7 mouse cellular contexts compared by ENCODE assay signal in the genomic region with DNA sequence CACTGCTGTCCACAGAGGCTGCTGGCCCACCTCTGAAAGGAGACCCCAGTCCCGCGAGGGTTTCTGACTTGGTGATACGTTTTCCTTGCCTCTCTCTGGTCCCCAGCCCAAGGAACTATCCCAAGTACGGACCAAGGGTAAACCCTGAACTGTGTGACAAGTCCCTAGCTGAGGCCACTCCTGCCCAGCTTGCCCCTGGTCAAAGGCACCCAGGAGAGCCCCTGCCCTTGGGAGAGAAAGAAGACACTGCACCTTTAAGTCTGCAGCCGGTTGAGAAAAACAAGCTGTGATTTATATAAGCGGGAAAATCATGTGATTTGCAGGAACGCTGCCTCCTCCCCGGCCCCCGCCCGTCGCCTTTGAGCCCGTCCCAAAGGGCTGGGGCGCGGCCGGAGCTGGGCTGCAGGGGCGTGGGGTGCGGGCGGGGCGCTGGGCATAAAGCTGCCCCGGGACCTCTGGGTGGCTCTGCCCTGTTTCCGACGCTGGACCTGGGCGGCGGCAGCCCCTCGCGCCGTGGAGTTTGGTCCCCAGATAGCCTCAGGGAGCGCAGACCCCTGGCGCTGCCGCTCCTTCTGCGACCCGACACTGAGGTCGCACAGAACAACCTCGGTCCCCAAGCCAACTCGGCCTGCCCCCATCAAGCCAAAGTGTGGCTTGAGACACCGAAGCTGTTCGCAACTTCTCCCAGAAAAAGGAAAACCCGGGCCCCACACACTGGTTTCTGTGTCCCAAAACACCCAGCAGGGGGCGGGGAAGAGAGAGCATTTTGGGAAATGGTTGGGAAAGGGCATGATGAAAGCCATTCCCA. TPM values are rescaled to one million over a fixed set of nuclear protein-coding genes. Genes with fewer than 3 reads are reported as not detected.
DNase-seq lines count a peak whose midpoint lies in the region; ATAC-seq lines count a peak whose summit lies in the region.

No protein-coding gene starts in this region.

- H3K9ac ChIP-seq in intestine, embryonic 14.5 days (ENCODE audit: low read length), result peak overlapping the region; percentile 79

- peaks cover 51% of the 10 kb centered on the region for H3K4me1 ChIP-seq in intestine, embryonic 14.5 days (replicated peaks; ENCODE audit: control insufficient read depth, insufficient read depth, low read length)

- H3K4me3 ChIP-seq in intestine, embryonic 14.5 days (ENCODE audit: low read depth, low read length), result peak overlapping the region; percentile 50

- intact Hi-C loops in left cerebral cortex, postnatal 10 days (cut with DNase I), result loop anchor here (2.0 kb wide), 1 partner anchor 51 kb away; the partner anchor contains the start of gene Ctdsp2

- no peaks in the 10 kb centered on the region for H3K9me3 ChIP-seq in intestine, embryonic 14.5 days (ENCODE audit: control insufficient read depth, low read length)

- peak overlapping the region; percentile 96 for H3K4me2 ChIP-seq in intestine, embryonic 14.5 days (ENCODE audit: low read length)

- H3K27me3 ChIP-seq in intestine, embryonic 14.5 days (replicated peaks; ENCODE audit: control insufficient read depth, insufficient read depth, low read length), result no peaks in the 10 kb centered on the region

- ATAC-seq in common myeloid progenitor, adult 5-6 weeks (replicated peaks; ENCODE audit: low read depth, poor library complexity, severe bottlenecking), result peak; percentile 53
- peak; percentile 66 for ATAC-seq in intestine, embryonic 14.5 days (replicated peaks; ENCODE audit: low FRiP score, low TSS enrichment, low read depth)
- peak; percentile 54 for ATAC-seq in megakaryocyte, adult 5-6 weeks (ENCODE audit: poor library complexity, severe bottlenecking)

- under 1% methylated on average over 39 of the region's 39 CpGs for WGBS in intestine, embryonic 14.5 days

- no peaks in the 10 kb centered on the region for H3K36me3 ChIP-seq in intestine, embryonic 14.5 days (ENCODE audit: control insufficient read depth, insufficient read depth, low read length)

- peak; percentile 89 for DNase-seq in adrenal gland, postnatal 10 days
- DNase-seq in gastrocnemius, postnatal 10 days, result peak; percentile 85
- DNase-seq in intestine, embryonic 14.5 days (ENCODE audit: low spot score), result peak; percentile 93
- DNase-seq in left cerebral cortex, postnatal 10 days (ENCODE audit: extremely low spot score in 1 of 2, low spot score in 2 of 2), result peak; percentile 77 to 91
- peak; percentile 70 to 71 for DNase-seq in right cerebral cortex, postnatal 36 days (ENCODE audit: low spot score in 2 of 2)

- peak overlapping the region; percentile 98 for H3K27ac ChIP-seq in intestine, embryonic 14.5 days (ENCODE audit: low read depth)

RNA-seq across cellular contexts. Expression of gene Atp23, which starts 27.1 kb away (rescaled TPM):
- 10 to 100 TPM in 1 of 2 experiments, 1 to 10 TPM in 1; 7.4 to 11.3 TPM for total RNA-seq in adrenal gland, postnatal 10 days (2021)
- total RNA-seq in common myeloid progenitor, adult 5-6 weeks (2017), result 8.4 and 11.3 TPM in 2 replicates
- 1 to 10 TPM; 2.9 to 4.2 TPM for total RNA-seq in gastrocnemius, postnatal 10 days (2021)
- 21.8 and 22.9 TPM in 2 replicates for polyA plus RNA-seq in intestine, embryonic 14.5 days (2014; fragmentation: Nextera tagmentation; extraction: Ambion mirVana)
- total RNA-seq in left cerebral cortex, postnatal 10 days (2021), result 10 to 100 TPM in 1 of 2 experiments, 1 to 10 TPM in 1; 8.6 to 10.2 TPM
- total RNA-seq in megakaryocyte, adult 5-6 weeks (2015), result 7.0 and 8.6 TPM in 2 replicates
- total RNA-seq in megakaryocyte, adult 5-6 weeks (2017), result 3.5 and 5.1 TPM in 2 replicates

RNA-seq across cellular contexts. Expression of gene Ctdsp2, which starts 50.3 kb away (rescaled TPM):
- 100 to 1,000 TPM; 137 to 168 TPM for total RNA-seq in adrenal gland, postnatal 10 days (2021)
- 33.9 and 42.8 TPM in 2 replicates for total RNA-seq in common myeloid progenitor, adult 5-6 weeks (2017)
- total RNA-seq in gastrocnemius, postnatal 10 days (2021), result 100 to 1,000 TPM; 135 to 155 TPM
- polyA plus RNA-seq in intestine, embryonic 14.5 days (2014; fragmentation: Nextera tagmentation; extraction: Ambion mirVana), result 99.2 and 101 TPM in 2 replicates
- total RNA-seq in left cerebral cortex, postnatal 10 days (2021), result 10 to 100 TPM; 54.2 to 62.9 TPM
- total RNA-seq in megakaryocyte, adult 5-6 weeks (2015), result 73.2 and 75.2 TPM in 2 replicates
- 38.0 and 41.9 TPM in 2 replicates for total RNA-seq in megakaryocyte, adult 5-6 weeks (2017)

Comparison
In these comparisons a context has a peak if more than half of its experiments do, and no peak if none do; other contexts are left out.
1. Peak in every context shown above with its lines: DNase-seq, ATAC-seq, H3K4me3 ChIP-seq and H3K27ac ChIP-seq.